Mouse (Mus musculus) embryonic facial prominence, embryonic 12.5 days (tissue): ENCODE measurements around the gene Chrna7. TPM values are rescaled to one million over a fixed set of nuclear protein-coding genes. Genes with fewer than 3 reads are reported as not detected.

Experiments
- ATAC-seq: fragments of 200-750 bp; cut with Nextera tagmentation; 2 replicates; pipeline ENCODE4 v1.8.0; 2017; ENCODE audit not compliant: insufficient number of reproducible peaks, insufficient read depth, low FRiP score, low TSS enrichment
- H3K27ac ChIP-seq: fragments of 300-500 bp; sonication (generic); 2 replicates; pipeline ENCODE4 v1.5.1; 2016; ENCODE audit warnings: mild to moderate bottlenecking
- H3K27me3 ChIP-seq: fragments of 300-500 bp; sonication (generic); 2 replicates; pipeline ENCODE4 v1.6.1; 2016; ENCODE audit warnings: mild to moderate bottlenecking, moderate library complexity
- H3K36me3 ChIP-seq: fragments of 300-500 bp; sonication (generic); 2 replicates; pipeline ENCODE4 v1.6.1; 2016; ENCODE audit warnings: mild to moderate bottlenecking
- H3K4me1 ChIP-seq: fragments of 300-500 bp; sonication (generic); 2 replicates; pipeline ENCODE4 v1.6.1; 2016
- H3K4me2 ChIP-seq: fragments of 300-500 bp; sonication (generic); replicated peaks from 2 replicates; pipeline ENCODE4 v1.6.1; 2016; ENCODE audit warnings: mild to moderate bottlenecking, moderate library complexity
- H3K4me3 ChIP-seq: fragments of 300-500 bp; sonication (generic); 2 replicates; pipeline ENCODE4 v1.5.1; 2016; ENCODE audit warnings: mild to moderate bottlenecking
- H3K9ac ChIP-seq: fragments of 300-500 bp; sonication (generic); 2 replicates; pipeline ENCODE4 v1.6.1; 2016; ENCODE audit warnings: mild to moderate bottlenecking, moderate library complexity
- H3K9me3 ChIP-seq: fragments of 300-500 bp; sonication (generic); 2 replicates; pipeline ENCODE4 v1.6.1; 2016; ENCODE audit warnings: mild to moderate bottlenecking, moderate library complexity
- WGBS: fragments of 180-500 bp; shearing (Covaris S2); methylation state at CpG from one replicate; pipeline ENCODE4 v1.1.7; 2016; 5-methylcytosine and 5-hydroxymethylcytosine counted together
- polyA plus RNA-seq: library from polyadenylated mRNA; unstranded; fragments of >200 nt; fragmentation: Nextera tagmentation; extraction: Ambion mirVana; gene quantifications from 2 replicates; pipeline ENCODE4 v1.2.1, GENCODE M21; 2016

The Chrna7 gene
- polyA plus RNA-seq = 2.3 TPM in 2 replicates

DNA sequence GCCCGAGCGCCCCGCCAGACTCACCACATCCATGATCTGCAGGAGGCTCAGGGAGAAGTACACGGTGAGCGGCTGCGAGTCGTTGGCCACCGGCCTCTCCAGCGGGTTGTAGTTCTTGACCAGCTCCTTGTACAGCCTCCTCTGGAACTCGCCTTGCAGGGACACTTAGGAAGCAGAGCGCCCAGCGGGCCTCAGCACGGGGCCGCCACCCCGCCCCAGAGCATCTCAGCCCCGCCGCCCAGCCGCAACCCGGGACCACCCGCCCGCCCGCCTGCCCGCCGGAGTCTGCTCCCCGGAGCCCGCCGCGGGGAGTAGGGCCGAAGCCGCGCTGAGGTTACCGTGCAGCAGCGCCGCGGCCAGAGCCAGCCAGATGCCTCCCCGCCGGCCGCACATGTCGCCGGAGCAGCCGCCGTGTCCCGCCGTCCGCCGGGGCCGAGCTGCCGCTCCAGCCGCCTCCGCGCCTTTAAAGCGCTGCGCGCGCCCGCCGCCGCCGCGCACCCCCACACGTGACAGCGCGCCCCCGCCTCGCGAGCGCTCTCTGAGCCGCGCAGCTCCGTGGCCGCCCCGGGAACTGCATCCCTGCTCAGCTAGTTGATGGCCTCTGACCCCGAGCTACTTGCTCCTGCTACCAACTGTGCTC is at the start of gene Chrna7:
TSS of gene Chrna7 (minus strand) at position 486 of the 640 bp plus-strand sequence.
- Histone ChIP-seq H3K27ac (no peak within 1 kb of the TSS), H3K9me3 (no peaks in the 10 kb centered on the region), H3K4me2 (peak within 1 kb of the TSS; percentile 86), H3K9ac (peak within 1 kb of the TSS; percentile 64), H3K27me3 (peaks cover 9% of the 10 kb centered on the region; the same call in 1 of the 2 replicates), H3K4me1 (peaks cover 4% of the 10 kb centered on the region; the same call in 1 of the 2 replicates), H3K4me3 (peak within 1 kb of the TSS; percentile 66), H3K36me3 (no peaks in the 10 kb centered on the region)
- WGBS = under 1% methylated on average over 69 of the region's 73 CpGs
- peak; percentile 78 for ATAC-seq

DNA sequence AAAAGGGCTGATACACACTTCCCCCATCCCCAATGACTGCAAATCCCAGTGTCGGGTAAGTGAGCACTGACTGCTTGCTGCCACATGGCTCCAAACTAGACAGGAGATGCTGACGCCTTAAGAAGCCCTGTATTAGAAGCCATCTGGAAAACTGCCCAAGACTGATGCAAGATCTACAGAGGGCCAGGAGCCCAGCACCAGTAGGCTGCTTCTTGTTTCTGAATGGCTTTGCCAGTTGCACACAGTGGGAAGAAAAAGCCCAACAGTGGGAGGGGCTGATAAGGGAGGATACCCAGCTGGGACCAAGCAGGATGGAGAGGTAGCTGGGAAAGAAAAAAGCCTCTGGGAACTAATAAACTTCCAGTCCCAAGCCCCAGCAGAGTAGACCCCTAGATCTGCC is 37.0 kb upstream of the Chrna7 start:
- H3K4me3 ChIP-seq = no peak overlapping the region
- H3K36me3 ChIP-seq = no peaks in the 10 kb centered on the region
- no peaks in the 10 kb centered on the region for H3K27me3 ChIP-seq
- 65% methylated on average over 2 of the region's 2 CpGs for WGBS
- H3K9ac ChIP-seq = no peak overlapping the region
- H3K4me2 ChIP-seq = no peak overlapping the region
- no peaks in the 10 kb centered on the region for H3K9me3 ChIP-seq
- no peak for ATAC-seq
- H3K4me1 ChIP-seq = no peaks in the 10 kb centered on the region
- no peak overlapping the region for H3K27ac ChIP-seq

DNA sequence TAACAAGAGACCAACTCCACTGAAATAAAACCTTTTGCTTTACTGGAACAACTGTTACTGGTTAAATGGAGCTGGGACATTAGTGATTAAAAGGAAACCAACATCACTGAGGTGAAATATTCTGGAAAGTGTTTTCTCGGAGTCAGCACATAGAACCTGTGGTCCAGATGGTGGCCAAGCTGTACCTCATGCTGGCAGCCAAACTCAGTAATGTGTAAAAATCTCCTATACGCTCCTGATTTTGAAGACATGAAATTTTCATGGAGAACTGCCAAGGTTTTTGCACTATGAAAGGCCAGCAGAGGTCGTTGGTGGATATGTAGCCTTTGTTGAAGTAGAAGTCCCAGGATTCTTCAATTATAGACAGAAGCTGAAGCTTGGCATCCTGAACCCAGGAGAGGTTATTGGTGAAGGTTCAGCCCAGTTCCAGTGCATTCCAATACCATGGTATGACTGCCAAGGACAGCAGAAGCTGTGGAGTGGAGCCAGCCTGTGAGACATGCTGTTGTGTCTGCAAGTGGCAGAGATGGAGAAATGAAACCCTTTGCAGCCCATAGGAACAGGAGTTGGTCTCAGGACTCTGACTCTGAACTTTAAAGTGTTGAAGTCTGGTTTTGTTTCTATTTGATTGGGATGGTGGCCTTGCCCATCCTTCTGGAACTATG is 25.6 kb upstream of the Chrna7 start:
- 73% methylated on average over 3 of the region's 3 CpGs for WGBS
- no peaks in the 10 kb centered on the region for H3K4me1 ChIP-seq
- H3K4me3 ChIP-seq = no peak overlapping the region
- H3K9ac ChIP-seq = no peak overlapping the region
- H3K27me3 ChIP-seq = no peaks in the 10 kb centered on the region
- H3K9me3 ChIP-seq = no peaks in the 10 kb centered on the region
- H3K36me3 ChIP-seq = no peaks in the 10 kb centered on the region
- no peak for ATAC-seq
- H3K27ac ChIP-seq = no peak overlapping the region
- no peak overlapping the region for H3K4me2 ChIP-seq

DNA sequence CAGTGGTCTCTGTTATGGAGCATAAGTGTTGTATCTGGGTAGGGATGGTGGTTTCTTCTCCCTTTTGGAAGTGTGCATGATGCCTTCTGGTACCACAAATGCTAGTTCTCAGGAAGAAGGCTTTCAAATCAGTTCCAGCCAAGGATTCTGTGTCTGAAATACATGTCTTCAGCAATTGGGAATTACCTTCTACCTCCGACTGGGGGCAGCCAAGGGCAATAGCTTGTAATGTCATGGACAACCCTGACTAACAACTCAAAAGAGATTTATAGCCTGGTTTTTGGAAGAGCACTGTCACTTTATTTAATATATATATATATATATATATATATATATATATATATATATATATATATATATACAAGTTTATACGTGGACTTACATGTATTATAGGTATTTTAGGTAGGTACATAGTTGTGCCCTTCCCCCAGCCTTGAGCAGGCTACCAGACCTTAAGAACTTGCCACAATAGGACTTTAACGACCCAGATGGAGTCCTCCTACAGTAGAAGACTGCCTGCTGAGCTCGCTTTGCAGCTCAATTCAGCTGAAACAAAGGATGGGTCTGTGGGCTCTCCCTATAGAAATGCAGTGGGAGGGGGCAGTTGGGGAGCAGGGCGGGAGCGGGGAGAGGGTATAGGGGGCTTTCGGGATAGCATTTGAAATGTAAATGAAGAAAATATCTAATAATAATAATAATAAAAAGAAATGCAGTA is 12.9 kb upstream of the Chrna7 start:
- H3K27ac ChIP-seq = no peak overlapping the region
- ATAC-seq = no peak
- H3K4me1 ChIP-seq = no peaks in the 10 kb centered on the region
- H3K9me3 ChIP-seq = no peaks in the 10 kb centered on the region
- H3K4me2 ChIP-seq = no peak overlapping the region
- no peaks in the 10 kb centered on the region for H3K27me3 ChIP-seq
- no peaks in the 10 kb centered on the region for H3K36me3 ChIP-seq
- WGBS = 24% methylated on average over 7 of the region's 7 CpGs
- H3K9ac ChIP-seq = no peak overlapping the region
- H3K4me3 ChIP-seq = no peak overlapping the region

DNA sequence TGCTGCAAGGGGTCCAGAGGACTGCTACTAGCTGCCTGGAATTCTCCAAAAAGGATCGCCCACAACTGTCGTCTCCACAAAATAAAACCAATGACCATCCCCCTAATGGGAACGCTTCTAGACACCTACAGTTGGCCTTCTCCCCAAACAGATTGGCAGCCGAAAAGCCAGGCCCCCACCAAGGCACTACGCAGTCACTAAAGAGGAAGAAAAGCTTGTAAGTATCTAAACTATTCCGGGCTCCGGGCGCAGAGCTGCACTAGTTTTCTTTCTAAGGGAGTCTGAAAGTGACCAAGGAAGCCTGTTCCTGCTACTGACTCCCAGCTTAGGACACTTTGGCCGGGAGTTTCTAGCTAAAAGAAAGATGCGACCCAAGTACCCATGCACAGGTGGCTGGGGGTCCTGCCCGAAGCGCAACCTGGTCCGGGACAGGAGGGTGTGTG is 707 bp downstream of the Chrna7 start:
- no peaks in the 10 kb centered on the region for H3K36me3 ChIP-seq
- H3K9me3 ChIP-seq = no peaks in the 10 kb centered on the region
- H3K4me3 ChIP-seq = peak overlapping the region; percentile 66
- H3K4me1 ChIP-seq = peaks cover 4% of the 10 kb centered on the region; the same call in 1 of the 2 replicates
- peaks cover 9% of the 10 kb centered on the region; the same call in 1 of the 2 replicates for H3K27me3 ChIP-seq
- H3K27ac ChIP-seq = no peak overlapping the region
- ATAC-seq = peak; percentile 7; the same call in 1 of the 2 replicates
- 4% methylated on average over 13 of the region's 13 CpGs for WGBS
- peak overlapping the region; percentile 64 for H3K9ac ChIP-seq
- peak overlapping the region; percentile 86 for H3K4me2 ChIP-seq

DNA sequence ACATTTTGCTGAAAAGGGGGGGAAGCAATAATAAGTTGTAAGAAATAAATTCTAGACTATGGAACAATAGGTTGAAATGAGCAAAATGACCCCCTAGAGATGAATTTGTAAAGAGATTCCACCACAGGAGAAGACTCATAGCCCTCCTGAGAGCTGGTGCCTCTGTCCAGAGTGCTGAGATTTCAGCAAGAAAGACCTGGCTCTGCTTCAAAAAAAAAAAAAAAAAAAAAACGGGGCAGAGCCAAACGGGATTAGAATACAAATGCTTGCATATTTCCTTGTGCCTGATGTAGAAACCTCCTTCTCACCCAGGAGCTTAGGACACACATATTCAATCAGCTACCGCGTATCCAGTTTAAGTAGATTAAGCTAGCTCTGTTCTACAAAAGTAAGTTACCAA is 2.9 kb downstream of the Chrna7 start:
- no peaks in the 10 kb centered on the region for H3K36me3 ChIP-seq
- peaks cover 9% of the 10 kb centered on the region; the same call in 1 of the 2 replicates for H3K27me3 ChIP-seq
- no peak for ATAC-seq
- no peak overlapping the region for H3K27ac ChIP-seq
- H3K9me3 ChIP-seq = no peaks in the 10 kb centered on the region
- peaks cover 4% of the 10 kb centered on the region; the same call in 1 of the 2 replicates for H3K4me1 ChIP-seq
- no peak overlapping the region for H3K9ac ChIP-seq
- no peak overlapping the region for H3K4me3 ChIP-seq
- 23% methylated on average over 4 of the region's 4 CpGs for WGBS
- H3K4me2 ChIP-seq = no peak overlapping the region

DNA sequence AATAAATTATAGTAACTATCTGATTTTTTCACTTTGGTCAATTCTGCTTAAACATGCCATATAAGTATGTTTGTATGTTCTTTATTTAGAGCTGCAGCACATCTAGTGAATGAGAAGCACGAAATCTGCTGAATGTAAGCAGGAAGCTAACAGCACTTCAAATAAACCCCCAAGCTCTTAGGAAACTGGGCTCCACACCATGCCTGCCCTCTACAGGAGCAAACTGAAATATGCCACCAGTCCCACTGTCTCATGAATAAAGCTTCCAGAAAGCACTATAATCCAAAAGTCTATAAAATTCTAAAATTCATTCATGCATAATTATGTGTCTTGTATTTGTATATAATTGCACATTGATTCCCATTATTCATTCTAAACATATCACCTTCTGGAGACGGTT is 5.2 kb downstream of the Chrna7 start:
- peaks cover 4% of the 10 kb centered on the region; the same call in 1 of the 2 replicates for H3K4me1 ChIP-seq
- H3K4me2 ChIP-seq = no peak overlapping the region
- no peaks in the 10 kb centered on the region for H3K9me3 ChIP-seq
- no peak overlapping the region for H3K9ac ChIP-seq
- peaks cover 9% of the 10 kb centered on the region; the same call in 1 of the 2 replicates for H3K27me3 ChIP-seq
- ATAC-seq = no peak
- 63% methylated on average over 2 of the region's 2 CpGs for WGBS
- H3K27ac ChIP-seq = no peak overlapping the region
- H3K4me3 ChIP-seq = no peak overlapping the region
- H3K36me3 ChIP-seq = no peaks in the 10 kb centered on the region

DNA sequence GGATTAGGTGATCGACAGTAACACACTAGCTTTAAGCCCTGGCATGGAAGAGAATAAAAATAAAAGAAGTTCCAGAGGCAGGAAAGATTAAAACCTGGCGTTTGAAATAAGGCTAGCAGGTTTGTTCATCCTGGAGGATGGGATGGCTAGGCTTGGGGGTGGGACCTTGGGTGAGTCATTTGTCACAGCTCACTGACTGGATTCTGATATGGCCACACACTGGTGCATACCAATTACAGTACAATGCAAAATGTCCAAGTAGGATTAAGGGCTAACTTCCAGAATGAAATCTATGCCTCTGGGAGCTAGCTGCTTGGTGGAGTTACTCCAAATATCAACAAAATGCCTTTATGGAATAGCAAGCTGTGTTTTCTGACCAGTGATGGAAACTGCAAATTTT is 16.8 kb downstream of the Chrna7 start:
- Histone ChIP-seq H3K9ac (no peak overlapping the region), H3K4me3 (no peak overlapping the region)
- WGBS = 74% methylated on average over 2 of the region's 2 CpGs

DNA sequence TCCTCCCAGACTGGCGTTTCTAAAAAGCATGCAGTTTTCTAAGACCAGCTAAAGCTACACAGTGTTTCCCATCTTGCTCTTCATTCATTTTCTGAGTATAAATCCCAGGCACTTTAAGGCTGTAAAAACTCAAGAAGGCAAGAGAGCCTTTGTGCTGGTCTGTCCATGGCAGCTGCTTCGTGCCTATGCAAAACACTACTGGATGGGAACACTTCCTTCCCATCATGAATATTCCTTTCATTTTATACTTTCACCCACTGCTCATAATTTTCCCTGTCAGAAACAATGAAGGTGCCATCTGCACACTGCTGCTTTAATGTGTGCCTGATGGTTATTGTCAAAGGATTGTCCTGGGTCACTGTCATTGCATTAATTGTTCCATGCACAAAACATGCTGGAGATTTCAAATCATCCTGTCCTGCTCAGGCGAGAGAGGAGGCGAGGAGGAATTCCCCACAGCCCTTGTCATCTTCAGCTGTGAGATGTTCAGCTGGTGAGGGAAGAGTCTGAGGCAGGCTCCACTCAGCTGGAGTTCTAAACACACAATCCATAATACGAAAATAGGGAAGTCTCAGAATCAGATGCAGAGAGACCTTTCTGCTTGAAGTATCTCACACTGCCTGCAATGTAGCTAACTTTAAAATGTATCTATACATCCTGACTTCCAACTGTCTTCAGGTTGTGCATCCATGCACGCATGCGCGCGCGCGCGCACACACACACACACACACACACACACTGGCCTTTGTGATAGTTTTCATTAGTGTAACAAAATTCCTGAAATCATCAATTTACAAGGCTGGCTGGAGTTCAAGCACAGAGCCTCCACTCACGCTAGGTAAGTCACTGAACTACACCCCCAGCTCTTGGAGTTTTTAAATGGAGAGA is 22.5 kb downstream of the Chrna7 start:
- Histone ChIP-seq H3K9me3 (no peaks in the 10 kb centered on the region), H3K4me2 (no peak overlapping the region), H3K27me3 (no peaks in the 10 kb centered on the region), H3K36me3 (no peaks in the 10 kb centered on the region), H3K9ac (no peak overlapping the region), H3K27ac (no peak overlapping the region), H3K4me1 (no peaks in the 10 kb centered on the region), H3K4me3 (no peak overlapping the region)
- no peak for ATAC-seq
- 87% methylated on average over 13 of the region's 13 CpGs for WGBS

More for the DNA sequence above, 16.8 kb downstream of the Chrna7 start:
- no peak for ATAC-seq
- Histone ChIP-seq H3K4me1 (no peaks in the 10 kb centered on the region), H3K4me2 (no peak overlapping the region), H3K27me3 (no peaks in the 10 kb centered on the region), H3K36me3 (no peaks in the 10 kb centered on the region), H3K9me3 (no peaks in the 10 kb centered on the region), H3K27ac (no peak overlapping the region)

DNA sequence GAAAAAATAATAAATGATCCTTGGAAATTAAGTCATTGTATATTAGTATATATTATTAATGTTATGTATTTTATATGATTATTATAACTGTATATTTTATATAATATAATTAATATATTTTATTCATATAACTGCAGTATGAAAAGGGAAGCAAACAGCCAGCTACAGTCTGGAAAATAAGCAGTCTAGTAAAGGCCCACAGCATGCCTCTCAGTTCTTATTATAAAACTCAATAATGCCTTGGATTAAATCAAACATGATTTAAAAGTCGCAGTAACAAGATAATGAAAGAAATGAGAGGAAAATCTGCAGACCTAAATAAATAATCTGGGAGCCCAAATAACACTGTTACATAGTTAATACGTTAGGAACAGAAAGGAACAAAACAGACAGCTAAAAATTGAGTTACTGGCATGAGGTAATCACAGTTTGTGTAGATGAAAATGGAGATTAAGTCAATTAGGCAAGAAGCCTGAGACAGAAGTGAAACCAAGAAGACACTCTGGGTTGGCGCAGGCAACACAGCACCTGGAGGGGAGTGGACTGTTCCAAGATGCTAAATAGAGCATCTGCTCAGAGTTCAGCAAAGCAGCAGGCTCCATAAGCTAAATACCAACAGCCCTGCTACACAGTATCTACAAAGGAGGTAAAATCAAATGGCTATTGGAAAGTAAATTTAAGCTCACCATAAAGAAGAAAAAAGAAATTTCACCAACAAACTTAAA is 42.1 kb downstream of the Chrna7 start:
- Histone ChIP-seq H3K4me3 (no peak overlapping the region), H3K27me3 (no peaks in the 10 kb centered on the region), H3K27ac (no peak overlapping the region), H3K36me3 (no peaks in the 10 kb centered on the region), H3K4me1 (no peaks in the 10 kb centered on the region), H3K9ac (no peak overlapping the region), H3K9me3 (no peaks in the 10 kb centered on the region), H3K4me2 (no peak overlapping the region)
- no peak for ATAC-seq
- 74% methylated on average over 3 of the region's 3 CpGs for WGBS
